Mouse (Mus musculus): ENCODE results near the gene Brat1. TPM values are rescaled to one million over a fixed set of nuclear protein-coding genes. Genes with fewer than 3 reads are reported as not detected.

Brat1 gene
- polyA plus RNA-seq, 1 experiment, result 17.8 TPM

- Histone ChIP-seq H3K4me1 (ENCODE audit: control insufficient read depth, insufficient read depth, insufficient read length, low read length) (peaks cover 2% of the 10 kb centered on the region; the same call in 1 of the 2 replicates), H3K27ac (ENCODE audit: insufficient read depth, low read depth, low read length) (0 out of 2 replicates have a peak overlapping the region, but pooled peaks have one; percentile 26), H3K36me3 (ENCODE audit: control insufficient read depth, insufficient read depth, low read length) (no peaks in the 10 kb centered on the region), H3K27me3 (ENCODE audit: control insufficient read depth, insufficient read depth, low read length) (peaks cover 10% of the 10 kb centered on the region), H3K4me3 (ENCODE audit: low read depth, low read length) (no peak overlapping the region)
- WGBS, result 80% methylated on average over 11 of the region's 11 CpGs
- no peak for TF ChIP-seq POLR2A (IDR thresholded peaks at IDR 0.05; ENCODE audit: low read depth, low read length)
- no peak for TF ChIP-seq CTCF (IDR thresholded peaks at IDR 0.05; ENCODE audit: extremely low read depth, insufficient read length, insufficient replicate concordance, low read depth, low read length)
These were observed 26.4 kb downstream of the Brat1 start for GRCm38 (mm10) chr5:140731040-140731797.

GRCm38 (mm10) chr5:140732195-140732594, 27.4 kb downstream of the Brat1 start:
- Histone ChIP-seq H3K4me1 (ENCODE audit: control insufficient read depth, insufficient read depth, insufficient read length, low read length) (peaks cover 2% of the 10 kb centered on the region; the same call in 1 of the 2 replicates), H3K27ac (ENCODE audit: insufficient read depth, low read depth, low read length) (no peak overlapping the region), H3K4me3 (ENCODE audit: low read depth, low read length) (no peak overlapping the region), H3K36me3 (ENCODE audit: control insufficient read depth, insufficient read depth, low read length) (no peaks in the 10 kb centered on the region), H3K27me3 (ENCODE audit: control insufficient read depth, insufficient read depth, low read length) (peaks cover 19% of the 10 kb centered on the region)
- TF ChIP-seq CTCF (IDR thresholded peaks at IDR 0.05; ENCODE audit: extremely low read depth, insufficient read length, insufficient replicate concordance, low read depth, low read length), result peak; percentile 59; the same call in 1 of the 2 replicates
- no peak for TF ChIP-seq POLR2A (IDR thresholded peaks at IDR 0.05; ENCODE audit: low read depth, low read length)
- WGBS, result 66% methylated on average over 4 of the region's 4 CpGs

GRCm38 (mm10) chr5:140733336-140733735, 28.5 kb downstream of the Brat1 start:
- Histone ChIP-seq H3K27me3 (ENCODE audit: control insufficient read depth, insufficient read depth, low read length) (peaks cover 20% of the 10 kb centered on the region), H3K4me3 (ENCODE audit: low read depth, low read length) (no peak overlapping the region), H3K4me1 (ENCODE audit: control insufficient read depth, insufficient read depth, insufficient read length, low read length) (peaks cover 2% of the 10 kb centered on the region; the same call in 1 of the 2 replicates), H3K36me3 (ENCODE audit: control insufficient read depth, insufficient read depth, low read length) (no peaks in the 10 kb centered on the region), H3K27ac (ENCODE audit: insufficient read depth, low read depth, low read length) (peak overlapping the region; percentile 49)
- TF ChIP-seq POLR2A (IDR thresholded peaks at IDR 0.05; ENCODE audit: low read depth, low read length), result no peak
- TF ChIP-seq CTCF (IDR thresholded peaks at IDR 0.05; ENCODE audit: extremely low read depth, insufficient read length, insufficient replicate concordance, low read depth, low read length), result no peak
- WGBS, result 63% methylated on average over 3 of the region's 3 CpGs

GRCm38 (mm10) chr5:140735297-140735696, 30.5 kb downstream of the Brat1 start:
- H3K27ac ChIP-seq (ENCODE audit: insufficient read depth, low read depth, low read length), result no peak overlapping the region
- H3K27me3 ChIP-seq (ENCODE audit: control insufficient read depth, insufficient read depth, low read length), result peaks cover 20% of the 10 kb centered on the region
- TF ChIP-seq POLR2A (IDR thresholded peaks at IDR 0.05; ENCODE audit: low read depth, low read length) (no peak), CTCF (IDR thresholded peaks at IDR 0.05; ENCODE audit: extremely low read depth, insufficient read length, insufficient replicate concordance, low read depth, low read length) (no peak)
- peaks cover 2% of the 10 kb centered on the region; the same call in 1 of the 2 replicates for H3K4me1 ChIP-seq (ENCODE audit: control insufficient read depth, insufficient read depth, insufficient read length, low read length)
- H3K4me3 ChIP-seq (ENCODE audit: low read depth, low read length), result peak overlapping the region; percentile 52
- WGBS, result under 1% methylated on average over 22 of the region's 22 CpGs
- no peaks in the 10 kb centered on the region for H3K36me3 ChIP-seq (ENCODE audit: control insufficient read depth, insufficient read depth, low read length)

GRCm38 (mm10) chr5:140736166-140736565, 31.4 kb downstream of the Brat1 start:
- TF ChIP-seq CTCF (IDR thresholded peaks at IDR 0.05; ENCODE audit: extremely low read depth, insufficient read length, insufficient replicate concordance, low read depth, low read length) (no peak), POLR2A (IDR thresholded peaks at IDR 0.05; ENCODE audit: low read depth, low read length) (no peak)
- 11% methylated on average over 13 of the region's 13 CpGs for WGBS
- H3K36me3 ChIP-seq (ENCODE audit: control insufficient read depth, insufficient read depth, low read length), result no peaks in the 10 kb centered on the region
- peak overlapping the region; percentile 52 for H3K4me3 ChIP-seq (ENCODE audit: low read depth, low read length)
- peaks cover 2% of the 10 kb centered on the region; the same call in 1 of the 2 replicates for H3K4me1 ChIP-seq (ENCODE audit: control insufficient read depth, insufficient read depth, insufficient read length, low read length)
- H3K27ac ChIP-seq (ENCODE audit: insufficient read depth, low read depth, low read length), result 0 out of 2 replicates have a peak overlapping the region, but pooled peaks have one; percentile 34
- peaks cover 20% of the 10 kb centered on the region for H3K27me3 ChIP-seq (ENCODE audit: control insufficient read depth, insufficient read depth, low read length)

GRCm38 (mm10) chr5:140739813-140740212, 35.0 kb downstream of the Brat1 start:
- Histone ChIP-seq H3K4me3 (ENCODE audit: low read depth, low read length) (no peak overlapping the region), H3K36me3 (ENCODE audit: control insufficient read depth, insufficient read depth, low read length) (no peaks in the 10 kb centered on the region), H3K4me1 (ENCODE audit: control insufficient read depth, insufficient read depth, insufficient read length, low read length) (peaks cover under 1% of the 10 kb centered on the region; the same call in 1 of the 2 replicates), H3K27me3 (ENCODE audit: control insufficient read depth, insufficient read depth, low read length) (peaks cover 20% of the 10 kb centered on the region), H3K27ac (ENCODE audit: insufficient read depth, low read depth, low read length) (no peak overlapping the region)
- 77% methylated on average over 12 of the region's 12 CpGs for WGBS
- no peak for TF ChIP-seq CTCF (IDR thresholded peaks at IDR 0.05; ENCODE audit: extremely low read depth, insufficient read length, insufficient replicate concordance, low read depth, low read length)
- no peak for TF ChIP-seq POLR2A (IDR thresholded peaks at IDR 0.05; ENCODE audit: low read depth, low read length)

GRCm38 (mm10) chr5:140741040-140741439, 36.2 kb downstream of the Brat1 start:
- TF ChIP-seq POLR2A (IDR thresholded peaks at IDR 0.05; ENCODE audit: low read depth, low read length) (no peak), CTCF (IDR thresholded peaks at IDR 0.05; ENCODE audit: extremely low read depth, insufficient read length, insufficient replicate concordance, low read depth, low read length) (no peak)
- H3K27ac ChIP-seq (ENCODE audit: insufficient read depth, low read depth, low read length), result no peak overlapping the region
- no peaks in the 10 kb centered on the region for H3K36me3 ChIP-seq (ENCODE audit: control insufficient read depth, insufficient read depth, low read length)
- H3K4me1 ChIP-seq (ENCODE audit: control insufficient read depth, insufficient read depth, insufficient read length, low read length), result no peaks in the 10 kb centered on the region; the same call in 1 of the 2 replicates
- no peak overlapping the region for H3K4me3 ChIP-seq (ENCODE audit: low read depth, low read length)
- WGBS, result 74% methylated on average over 11 of the region's 11 CpGs
- peaks cover 11% of the 10 kb centered on the region; the same call in 1 of the 2 replicates for H3K27me3 ChIP-seq (ENCODE audit: control insufficient read depth, insufficient read depth, low read length)
